Mouse (Mus musculus) liver, adult 10 weeks (tissue): ENCODE results near the gene Zmym2. TPM values are rescaled to one million over a fixed set of nuclear protein-coding genes. Genes with fewer than 3 reads are reported as not detected.

ENCODE experiments used
- polyA plus RNA-seq: library from polyadenylated mRNA; stranded (reverse); fragments of 350-450 nt; fragmentation: Illumina TruSeq; extraction: RNeasy Lipid Tissue Mini Kit (QIAGEN cat#74804); gene quantifications from one replicate; pipeline ENCODE4 v1.2.3, GENCODE M21; 2014; ENCODE audit warnings: low read depth, low replicate concordance

Zmym2 gene
- 44.4 TPM for polyA plus RNA-seq

DNA sequence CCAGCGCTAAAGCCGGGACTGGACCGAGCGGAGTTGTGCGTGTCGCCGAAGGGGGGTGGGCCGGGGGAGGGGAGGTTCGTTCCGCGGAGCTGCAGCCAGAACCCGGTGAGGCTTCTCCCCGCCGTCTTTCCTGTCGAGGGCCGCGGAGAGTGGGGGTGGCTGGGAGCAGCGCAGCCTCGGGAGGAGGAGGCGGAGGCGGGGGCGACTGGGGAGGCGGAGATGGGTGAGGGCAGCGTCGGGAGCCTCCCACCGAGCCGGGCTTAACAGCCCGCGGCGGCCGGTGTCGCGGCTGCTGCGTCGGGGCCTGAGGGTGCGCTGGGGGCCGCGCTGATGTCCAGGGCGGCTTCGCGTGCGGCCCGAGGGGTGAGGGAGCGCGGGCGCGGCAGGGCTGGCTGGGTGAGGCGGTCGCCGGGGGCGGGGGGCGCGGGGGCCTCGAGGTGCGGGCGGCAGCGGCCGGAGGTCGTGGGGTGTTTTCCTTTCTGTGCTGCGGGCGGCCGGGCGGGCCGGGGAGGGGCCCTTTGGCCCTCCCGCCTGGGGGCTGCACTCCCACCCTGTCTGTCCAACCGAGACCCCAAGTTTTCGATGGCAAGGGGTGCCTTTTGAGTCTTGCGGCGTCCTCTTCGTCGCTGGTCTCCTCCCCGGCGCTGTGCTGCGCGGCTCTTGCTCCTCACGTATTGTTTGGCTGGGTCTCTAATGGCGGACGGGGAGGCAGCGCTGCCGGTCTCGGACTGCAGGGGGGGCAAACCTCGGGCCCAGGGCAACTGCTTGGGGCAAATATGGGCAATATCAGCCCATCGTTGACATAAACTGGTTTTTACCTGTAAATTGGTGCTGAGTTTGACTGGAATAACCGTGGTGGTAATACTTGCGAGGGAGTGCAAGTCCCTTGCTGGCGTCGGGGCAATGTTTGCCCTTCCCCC, at the start of gene Zmym2:
Gene Zmym2 (plus strand): TSS at position 60 of the 920 bp plus-strand sequence.

Other genes starting within 250 kb of the Zmym2 start
- gene Mphosph8, start 218.4 kb upstream of the Zmym2 start, polyA plus RNA-seq, result 23.3 TPM
- gene Pspc1, start 108.3 kb upstream of the Zmym2 start, polyA plus RNA-seq, result 14.1 TPM
- gene Zmym5, start 74.9 kb upstream of the Zmym2 start, polyA plus RNA-seq, result 60.8 TPM
- not detected for gene Gja3, start 171.4 kb downstream of the Zmym2 start, polyA plus RNA-seq
- 334 TPM for gene Gjb2, start 218.0 kb downstream of the Zmym2 start, polyA plus RNA-seq
- not detected for gene Gm4491, start 229.2 kb downstream of the Zmym2 start, polyA plus RNA-seq
- gene Gjb6, start 247.0 kb downstream of the Zmym2 start, polyA plus RNA-seq, result not detected